ENCODE assay signal across 7 mouse cellular contexts in the genomic region with DNA sequence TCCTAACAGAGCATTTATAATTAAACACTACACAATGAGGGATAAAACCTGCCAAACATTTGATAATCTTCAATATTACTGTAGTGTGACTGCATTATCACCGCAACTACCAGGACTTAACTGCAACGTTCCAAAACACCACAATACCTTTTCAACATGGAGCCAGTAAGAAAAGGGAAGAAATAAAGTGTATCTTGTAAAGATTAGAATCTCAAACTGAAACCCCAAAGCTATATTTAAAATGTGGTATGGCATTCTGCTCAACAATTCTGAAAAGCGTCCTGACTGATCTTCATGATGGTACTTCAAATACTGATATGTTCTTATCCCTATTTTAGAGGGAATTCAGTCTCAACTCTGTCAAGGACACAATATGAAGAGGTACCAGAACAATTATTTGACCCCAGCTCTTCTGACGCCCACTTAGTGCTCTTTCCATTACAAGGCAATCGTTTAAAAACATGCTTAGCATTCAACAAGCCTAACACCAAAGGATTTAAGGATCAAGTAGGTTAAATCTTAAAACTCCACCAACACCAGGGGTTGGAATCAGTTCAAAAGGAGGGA. TPM values are rescaled to one million over a fixed set of nuclear protein-coding genes. Genes with fewer than 3 reads are reported as not detected.
DNase-seq lines count a peak whose midpoint lies in the region; ATAC-seq and TF ChIP-seq lines count a peak whose summit lies in the region.

No protein-coding gene starts in this region.

- peaks cover 15% of the 10 kb centered on the region for H3K4me1 ChIP-seq in forebrain, embryonic 16.5 days (replicated peaks; ENCODE audit: control insufficient read depth, insufficient read depth, low read length)
- H3K4me1 ChIP-seq in intestine, postnatal 0 days (replicated peaks; ENCODE audit: control insufficient read depth, insufficient read depth, low read length), result peaks cover 10% of the 10 kb centered on the region
- peaks cover 5% of the 10 kb centered on the region; the same call in 1 of the 2 replicates for H3K4me1 ChIP-seq in neural tube, embryonic 14.5 days (ENCODE audit: control insufficient read depth, insufficient read depth, low read length)

- H3K4me2 ChIP-seq in forebrain, embryonic 16.5 days (ENCODE audit: low read length), result peak overlapping the region; percentile 92
- H3K4me2 ChIP-seq in intestine, postnatal 0 days (replicated peaks; ENCODE audit: low read depth), result peak overlapping the region; percentile 90
- H3K4me2 ChIP-seq in neural tube, embryonic 14.5 days (ENCODE audit: low read depth, low read length), result peak overlapping the region; percentile 83

- H3K9ac ChIP-seq in forebrain, embryonic 16.5 days (replicated peaks; ENCODE audit: low read depth, low read length), result peak overlapping the region; percentile 44; the same call in 1 of the 2 replicates
- H3K9ac ChIP-seq in intestine, postnatal 0 days (ENCODE audit: low read depth, low read length), result no peak overlapping the region
- H3K9ac ChIP-seq in neural tube, embryonic 14.5 days (replicated peaks; ENCODE audit: low read depth, low read length), result peak overlapping the region; percentile 90

- no peaks in the 10 kb centered on the region for H3K36me3 ChIP-seq in forebrain, embryonic 16.5 days (ENCODE audit: control insufficient read depth, insufficient read depth)
- no peaks in the 10 kb centered on the region for H3K36me3 ChIP-seq in intestine, postnatal 0 days (ENCODE audit: control insufficient read depth, insufficient read depth)
- no peaks in the 10 kb centered on the region for H3K36me3 ChIP-seq in neural tube, embryonic 14.5 days (ENCODE audit: control insufficient read depth, insufficient read depth, low read length)

- DNase-seq in left cerebral cortex, adult 2 months (ENCODE audit: extremely low spot score in 1 of 2, low spot score in 2 of 2), result no peak
- DNase-seq in left cerebral cortex, adult 9 months (ENCODE audit: low spot score in 2 of 2), result no peak
- no peak for DNase-seq in layer of hippocampus, postnatal 25 days (ENCODE audit: extremely low spot score in 1 of 2, low spot score in 1 of 2)
- no peak for DNase-seq in adipocyte (ENCODE audit: low spot score)

- no peaks in the 10 kb centered on the region for H3K27me3 ChIP-seq in forebrain, embryonic 16.5 days (replicated peaks; ENCODE audit: control insufficient read depth, insufficient read depth, low read length)
- no peaks in the 10 kb centered on the region for H3K27me3 ChIP-seq in intestine, postnatal 0 days (replicated peaks; ENCODE audit: control insufficient read depth, insufficient read depth, low read length)
- peaks cover 3% of the 10 kb centered on the region for H3K27me3 ChIP-seq in neural tube, embryonic 14.5 days (ENCODE audit: control insufficient read depth, insufficient read depth, low read length)

- TF ChIP-seq CTCF in left cerebral cortex, adult 2 months (IDR thresholded peaks at IDR 0.05), result no peak
- no peak for TF ChIP-seq CTCF in intestine, postnatal 0 days (IDR thresholded peaks at IDR 0.05; ENCODE audit: low read depth)

- H3K27ac ChIP-seq in left cerebral cortex, adult 2 months, result no peak overlapping the region
- H3K27ac ChIP-seq in forebrain, embryonic 16.5 days (ENCODE audit: low read length), result no peak overlapping the region
- H3K27ac ChIP-seq in intestine, postnatal 0 days (ENCODE audit: low read depth, low read length), result no peak overlapping the region
- no peak overlapping the region for H3K27ac ChIP-seq in neural tube, embryonic 14.5 days (ENCODE audit: low read depth, low read length)

- 42% methylated on average over 5 of the region's 5 CpGs for WGBS in forebrain, embryonic 16.5 days
- 48% methylated on average over 5 of the region's 5 CpGs for WGBS in intestine, postnatal 0 days
- WGBS in neural tube, embryonic 14.5 days, result 59% methylated on average over 5 of the region's 5 CpGs

- intact Hi-C loops in left cerebral cortex, adult 2 months (cut with DNase I), result no loop called here

- ATAC-seq in forebrain, embryonic 16.5 days, result no peak
- no peak for ATAC-seq in intestine, postnatal 0 days
- no peak for ATAC-seq in neural tube, embryonic 14.5 days (ENCODE audit: low read depth)

- H3K4me3 ChIP-seq in left cerebral cortex, adult 2 months, result peak overlapping the region; percentile 69
- H3K4me3 ChIP-seq in forebrain, embryonic 16.5 days (replicated peaks; ENCODE audit: low read length), result peak overlapping the region; percentile 77
- peak overlapping the region; percentile 81 for H3K4me3 ChIP-seq in intestine, postnatal 0 days (ENCODE audit: low read depth, low read length)
- peak overlapping the region; percentile 65 for H3K4me3 ChIP-seq in neural tube, embryonic 14.5 days (ENCODE audit: low read depth, low read length)

- no peaks in the 10 kb centered on the region for H3K9me3 ChIP-seq in forebrain, embryonic 16.5 days (ENCODE audit: control insufficient read depth, low read length)
- no peaks in the 10 kb centered on the region for H3K9me3 ChIP-seq in intestine, postnatal 0 days (ENCODE audit: control insufficient read depth)
- H3K9me3 ChIP-seq in neural tube, embryonic 14.5 days (ENCODE audit: control insufficient read depth, low read length), result no peaks in the 10 kb centered on the region

RNA-seq across cellular contexts. Expression of a gene that starts 1.5 kb away (rescaled TPM):
- total RNA-seq in left cerebral cortex, adult 2 months (2021), result 10 to 100 TPM; 59.4 to 61.0 TPM
- polyA plus RNA-seq in forebrain, embryonic 16.5 days (2015; fragmentation: Nextera tagmentation; extraction: Ambion mirVana), result 21.8 and 23.5 TPM in 2 replicates
- polyA plus RNA-seq in intestine, postnatal 0 days (2015; fragmentation: Nextera tagmentation; extraction: Ambion mirVana), result 13.6 and 16.7 TPM in 2 replicates
- 40.0 and 40.1 TPM in 2 replicates for polyA plus RNA-seq in neural tube, embryonic 14.5 days (2014; fragmentation: Nextera tagmentation; extraction: Ambion mirVana)
- total RNA-seq in layer of hippocampus, postnatal 25 days (2021), result 10 to 100 TPM; 89.5 to 91.9 TPM
